Mouse (Mus musculus) layer of hippocampus, postnatal 25 days (tissue): ENCODE measurements around the gene Nudt6. TPM values are rescaled to one million over a fixed set of nuclear protein-coding genes. Genes with fewer than 3 reads are reported as not detected.

Experiments
- DNase-seq, 2 experiments: peaks; one replicate each; pipeline ENCODE4 v3.0.0; 2022; ENCODE audit warnings: mixed read lengths in 2 of 2, low spot score in 1 of 2; ENCODE audit errors: extremely low spot score in 1 of 2
- total RNA-seq, 2 experiments: library from RNA; stranded (reverse); gene quantifications; 2 replicates each; pipeline ENCODE4 v1.2.3; 2021

Nudt6 gene
- 1 to 10 TPM; 5.5 to 6.2 TPM for total RNA-seq

DNA sequence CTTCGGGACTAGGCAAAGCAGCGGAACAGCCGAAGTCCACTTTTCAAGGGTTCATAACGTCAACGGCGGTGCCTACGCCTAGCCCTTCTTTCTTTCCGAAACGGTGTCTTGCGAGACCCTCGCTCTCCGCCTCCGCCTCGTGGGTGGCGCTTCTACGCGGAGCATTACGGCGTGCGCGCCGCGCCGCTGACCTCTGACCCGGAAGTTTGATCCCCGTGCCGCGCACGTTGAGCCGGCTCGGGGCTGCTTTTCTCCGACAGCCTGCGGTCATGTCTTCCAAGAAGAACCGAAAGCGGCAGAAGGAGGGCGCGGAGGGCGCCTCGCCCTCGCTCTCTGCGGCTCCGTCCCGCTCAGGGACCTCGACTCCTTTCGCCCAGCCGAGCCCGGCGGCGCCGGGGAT lies at the start of gene Nudt6:
Gene Nudt6 (minus strand): TSS at position 140 of the 400 bp plus-strand sequence.
- peak; percentile 87 for DNase-seq

- no peak for DNase-seq
Observed at GRCm38 (mm10) chr3:37469353-37469752, 49.3 kb upstream of the Nudt6 start.

GRCm38 (mm10) chr3:37468170-37468569 lies 48.2 kb upstream of the Nudt6 start:
- no peak for DNase-seq

- no peak for DNase-seq
Observed at GRCm38 (mm10) chr3:37455992-37456391, 36.0 kb upstream of the Nudt6 start.

GRCm38 (mm10) chr3:37443409-37443808 lies 23.4 kb upstream of the Nudt6 start:
- DNase-seq: no peak

DNA sequence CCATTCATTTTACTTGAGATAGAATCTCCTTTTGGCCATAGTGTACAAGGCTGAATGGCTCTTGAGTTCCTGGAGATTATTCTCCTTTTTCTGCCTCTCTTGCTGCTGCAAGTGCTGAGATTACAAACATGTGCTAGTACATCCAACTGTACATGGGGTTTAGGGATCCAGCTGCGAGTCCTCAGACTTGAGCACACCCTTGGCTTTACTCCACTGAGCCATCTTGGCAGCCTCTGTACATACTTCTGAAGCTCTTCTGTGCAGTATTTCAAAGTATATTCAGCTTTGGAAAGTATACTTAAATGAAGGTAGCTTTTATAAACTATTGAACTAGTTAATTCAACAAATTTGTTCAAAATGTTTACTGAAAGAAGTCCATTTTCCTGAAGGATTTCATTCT lies 19.8 kb upstream of the Nudt6 start:
- no peak for DNase-seq

DNA sequence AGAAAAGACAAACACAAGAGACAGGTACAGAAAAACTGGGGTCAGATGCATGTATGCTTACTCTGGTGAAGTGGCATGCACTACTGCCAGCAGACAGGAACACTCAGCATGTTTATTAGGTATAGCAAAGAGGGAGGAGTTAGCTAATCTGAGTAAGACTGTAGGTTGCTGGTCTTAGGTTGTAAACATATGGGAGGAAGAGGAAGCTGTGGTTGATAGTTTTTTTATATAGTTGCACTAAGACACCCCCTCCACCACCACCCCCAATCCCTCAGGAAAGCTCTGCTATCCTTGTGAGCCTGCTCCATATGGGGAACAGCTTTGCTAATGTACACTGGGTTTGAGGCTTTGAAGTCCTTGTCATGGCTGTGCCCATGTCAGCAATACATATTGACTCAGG lies 10.3 kb upstream of the Nudt6 start:
- DNase-seq: no peak

- DNase-seq: no peak
Observed at GRCm38 (mm10) chr3:37426069-37426468, 6.1 kb upstream of the Nudt6 start.

DNA sequence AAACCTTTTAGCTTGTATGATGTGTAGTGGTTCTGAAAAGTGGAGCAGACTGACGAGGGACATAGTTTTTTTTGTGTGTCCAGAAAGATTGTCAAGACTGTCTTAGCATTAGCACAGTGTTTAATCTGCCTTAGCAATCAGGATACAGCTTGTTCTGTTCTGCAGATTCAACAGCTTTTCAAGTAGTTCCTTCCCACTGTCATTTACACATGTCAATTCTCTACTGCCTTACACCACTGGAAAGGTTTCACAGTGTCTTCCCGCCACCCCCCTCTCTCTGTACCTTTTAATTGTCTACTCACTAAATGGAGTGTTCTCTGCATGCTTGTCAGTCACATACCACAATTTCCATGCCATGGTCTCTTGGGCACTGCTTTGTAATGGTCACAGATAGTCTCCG lies 1.2 kb upstream of the Nudt6 start:
- no peak for DNase-seq

DNA sequence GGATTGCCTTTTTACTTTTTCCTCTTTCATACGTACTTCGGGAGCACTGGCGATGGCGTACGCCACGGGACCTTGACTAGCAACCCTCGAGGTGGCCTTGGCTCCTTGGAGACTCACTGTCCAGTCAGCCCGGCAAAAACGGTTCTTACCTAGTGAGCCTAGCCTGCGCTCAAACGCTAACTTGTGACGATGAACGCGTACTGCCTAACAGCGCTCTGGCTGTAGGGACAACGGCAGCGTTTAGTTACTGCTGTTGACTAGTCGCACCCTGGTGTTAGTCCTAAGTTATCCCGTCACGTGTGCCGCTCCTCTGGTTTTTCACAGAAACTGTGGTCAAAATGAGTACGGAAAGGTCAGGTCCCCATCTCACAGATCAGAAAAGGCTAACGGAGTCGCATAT lies 630 bp upstream of the Nudt6 start:
- DNase-seq: no peak

DNA sequence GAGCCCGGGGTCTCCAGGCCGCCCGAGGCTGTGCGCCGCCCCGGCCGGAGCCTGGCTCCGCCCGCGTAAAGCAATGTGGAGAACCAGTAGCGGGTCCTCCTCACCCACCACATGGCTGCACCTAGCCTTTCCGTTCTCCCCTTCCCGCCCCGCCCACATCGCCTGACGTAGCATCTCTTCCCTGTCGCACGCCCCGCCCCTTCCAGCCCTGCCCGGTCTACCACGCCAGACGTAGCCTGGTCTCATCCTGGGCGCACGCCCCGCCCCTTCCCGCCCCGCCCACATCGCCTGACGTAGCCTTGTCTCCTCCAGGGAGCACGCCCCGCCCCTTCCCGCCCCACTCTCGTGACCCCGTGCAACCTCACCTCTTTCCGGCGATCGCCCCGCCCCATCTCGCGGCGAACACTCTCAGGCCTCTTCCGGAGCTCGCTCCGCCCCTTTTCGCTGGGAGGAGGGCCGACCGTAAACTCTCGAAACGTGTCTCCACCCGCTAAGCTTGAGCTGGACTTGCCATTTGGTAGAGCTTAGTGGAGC lies 486 bp downstream of the Nudt6 start, which contains the start of gene Spata5:
Gene Spata5 (plus strand): TSS at position 439 of the 534 bp plus-strand sequence.
- peak; percentile 84 to 91 for DNase-seq

GRCm38 (mm10) chr3:37418961-37419457 lies 1.0 kb downstream of the Nudt6 start:
- peak; percentile 54 to 62 for DNase-seq

- DNase-seq: no peak
Observed at GRCm38 (mm10) chr3:37418341-37418740, 1.7 kb downstream of the Nudt6 start.

DNA sequence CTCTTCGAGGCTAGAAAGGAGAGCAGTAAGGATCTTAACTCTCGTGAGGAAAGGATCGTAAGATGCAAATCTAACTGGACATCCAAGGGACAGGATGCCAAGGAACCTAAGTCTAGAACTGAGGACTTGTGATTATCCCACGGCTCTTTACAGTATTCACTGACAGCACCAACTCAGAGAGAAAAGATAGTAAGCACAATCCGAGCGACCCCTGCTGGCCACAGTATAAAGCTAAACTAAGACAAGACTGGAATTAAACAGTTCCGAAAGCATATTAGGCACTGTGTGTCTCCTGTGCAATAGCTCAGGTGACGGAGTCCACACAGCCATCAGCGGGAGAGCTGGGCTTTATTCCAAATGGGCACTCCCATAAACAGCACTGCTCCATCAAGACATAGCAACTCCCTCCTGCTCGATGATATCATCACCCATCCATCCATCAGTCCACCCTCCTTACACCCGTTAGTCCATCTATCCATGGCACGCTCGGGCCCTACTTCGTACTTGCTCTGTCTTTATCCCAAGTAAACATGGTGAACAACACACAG lies 5.5 kb downstream of the Nudt6 start:
- DNase-seq: peak; percentile 54 to 95

DNA sequence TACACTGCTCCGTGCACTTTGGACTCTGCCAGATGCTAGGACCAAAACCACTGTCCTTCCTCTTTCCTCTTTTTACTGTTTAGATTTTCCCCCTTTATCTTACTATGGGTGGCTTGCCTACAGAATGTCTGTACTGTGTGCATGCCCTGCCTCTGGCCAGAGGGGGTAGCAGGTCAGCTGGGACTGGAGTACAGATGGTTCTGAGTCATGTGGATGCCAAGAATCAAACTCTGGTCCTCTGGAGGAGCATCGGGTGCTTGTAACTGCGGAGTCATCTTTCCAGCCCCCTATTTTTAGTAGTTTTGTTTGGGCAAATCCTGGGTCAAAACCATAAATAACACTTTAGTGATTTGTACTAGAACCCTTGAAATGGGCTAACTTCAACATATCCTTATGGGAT lies 6.6 kb downstream of the Nudt6 start:
- DNase-seq: no peak

- DNase-seq: no peak
Observed at GRCm38 (mm10) chr3:37407598-37407997, 12.4 kb downstream of the Nudt6 start.

DNA sequence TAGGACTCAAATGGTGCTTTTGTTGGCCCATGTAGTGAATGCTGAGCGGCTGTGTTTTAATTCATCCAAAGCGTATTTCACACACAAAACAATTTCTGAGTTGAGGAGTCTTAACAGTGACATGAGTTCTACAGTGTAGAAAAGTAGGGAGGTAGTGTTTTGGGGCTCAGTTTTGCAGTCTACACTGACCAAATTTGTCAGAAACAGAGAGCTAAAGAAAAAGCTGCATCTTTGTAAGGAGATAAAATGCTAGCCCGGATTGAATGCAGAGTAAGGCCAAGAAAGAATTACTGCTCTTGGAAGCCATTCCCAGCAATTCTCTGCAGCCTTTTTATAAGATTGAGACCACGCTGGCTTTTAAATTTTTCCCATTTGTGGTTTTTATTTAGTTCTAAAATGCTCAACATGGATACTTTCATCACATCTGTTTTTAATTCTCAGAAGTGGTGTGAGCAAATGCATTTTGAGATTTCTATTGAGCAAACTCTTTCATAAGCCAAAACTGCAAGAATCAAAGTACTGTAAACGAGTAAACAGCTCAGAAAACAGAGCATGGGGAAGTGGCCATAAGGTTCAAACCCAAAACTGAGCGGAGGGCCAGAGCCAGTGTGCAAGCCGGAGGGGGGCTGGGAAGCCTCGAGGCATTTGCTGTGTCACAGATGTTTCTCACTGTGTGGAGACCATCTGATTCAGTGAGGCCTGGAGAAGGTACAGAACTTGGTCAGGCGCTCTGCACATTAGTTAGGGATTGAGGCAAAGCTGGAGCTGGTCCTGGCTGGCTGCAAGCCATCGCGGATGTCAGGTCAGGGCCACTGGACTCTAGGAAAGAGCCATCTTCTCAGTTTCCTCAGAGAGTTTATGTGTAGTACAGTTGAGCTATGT lies 18.0 kb downstream of the Nudt6 start:
- no peak for DNase-seq

DNA sequence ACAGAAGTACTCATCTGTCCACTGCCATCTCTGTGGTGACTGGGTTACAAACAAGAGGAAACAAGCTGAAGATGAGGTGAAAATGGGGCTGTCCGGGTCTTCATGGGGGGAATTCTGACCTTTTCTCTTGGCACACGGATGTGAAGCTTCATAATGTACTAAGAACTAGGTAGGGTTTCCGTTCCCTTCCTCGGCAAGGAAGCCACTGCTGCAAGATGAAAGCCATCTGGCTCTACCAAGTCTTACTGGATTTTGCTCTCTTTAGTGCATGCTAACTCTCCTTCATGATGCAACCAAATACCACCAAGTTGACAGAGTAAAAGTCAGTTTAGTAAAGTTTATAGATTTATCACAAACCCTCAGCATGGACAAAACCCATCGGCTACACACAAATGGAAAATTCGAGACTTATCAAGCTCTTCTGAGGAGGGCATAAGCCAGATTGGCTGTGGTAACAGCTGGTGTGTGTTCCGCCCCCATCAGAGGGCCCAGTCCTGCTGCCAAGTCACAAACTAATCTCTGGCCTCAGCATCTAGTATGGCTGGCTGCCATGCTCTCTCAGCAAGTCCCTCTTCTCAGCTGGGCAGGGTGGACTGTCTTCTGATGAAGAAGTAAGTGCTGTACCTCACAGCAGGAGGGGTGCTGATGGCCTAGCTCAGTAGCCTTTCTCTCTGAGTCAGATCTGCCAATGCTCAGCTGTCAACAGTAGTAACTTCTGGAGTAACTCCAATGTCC lies 21.2 kb downstream of the Nudt6 start:
- DNase-seq: no peak

DNA sequence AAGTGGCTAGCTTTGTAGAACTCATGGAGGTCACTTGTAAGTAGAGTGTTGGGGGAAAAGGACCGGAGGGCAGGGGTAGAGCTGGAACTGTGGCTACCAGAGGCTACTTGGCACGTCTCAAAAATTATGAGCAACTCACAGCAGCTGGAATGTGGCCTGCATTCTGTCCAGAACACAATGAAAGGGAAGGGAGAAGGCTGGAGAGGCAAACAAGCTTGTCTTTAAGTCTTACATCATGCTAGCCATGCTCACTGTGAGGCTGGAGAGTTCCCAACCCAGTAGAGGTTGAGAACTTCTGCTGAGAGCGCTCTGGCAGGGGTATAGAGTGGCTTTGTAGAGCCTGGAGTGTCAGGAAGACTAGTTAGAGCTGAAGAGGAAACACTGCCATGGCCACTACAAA lies 22.4 kb downstream of the Nudt6 start:
- DNase-seq: no peak

- DNase-seq: no peak
Observed at GRCm38 (mm10) chr3:37396930-37397608, 22.9 kb downstream of the Nudt6 start.
